Mouse (Mus musculus): ENCODE data around the gene Comp. TPM values are rescaled to one million over a fixed set of nuclear protein-coding genes. Genes with fewer than 3 reads are reported as not detected.

Gene Comp
- polyA plus RNA-seq, 1 experiment from 2014 or later = 0.22 TPM

DNA sequence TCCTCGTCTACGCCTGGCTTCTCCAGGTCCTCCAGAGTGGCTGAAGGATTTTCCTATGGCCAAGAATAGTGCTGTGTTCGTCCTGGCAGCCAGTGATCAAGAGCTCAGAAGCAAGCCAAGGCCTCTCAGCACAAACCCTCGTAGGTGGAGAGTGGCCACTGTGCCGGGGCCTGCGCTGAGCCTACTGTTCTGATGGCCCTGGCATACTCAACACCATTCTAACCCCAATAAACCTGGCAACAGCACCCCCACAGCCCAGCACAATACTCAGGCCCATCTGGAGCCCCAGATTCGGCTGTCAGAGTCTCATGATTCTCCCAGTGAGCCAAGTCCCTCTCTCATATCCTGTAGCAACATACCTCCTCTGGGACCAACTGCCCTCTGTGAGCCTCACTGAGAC is 32.7 kb upstream of the Comp start:
- WGBS = 87% methylated on average over 7 of the region's 7 CpGs
- no peak overlapping the region for H3K4me3 ChIP-seq (replicated peaks)
- no peak overlapping the region for H3K4me2 ChIP-seq
- H3K36me3 ChIP-seq = peaks cover 77% of the 10 kb centered on the region
- ATAC-seq (ENCODE audit: insufficient read depth, low FRiP score, low read depth) = no peak
- no peaks in the 10 kb centered on the region for H3K9me3 ChIP-seq
- H3K27ac ChIP-seq = no peak overlapping the region
- H3K4me1 ChIP-seq = 0 out of 2 replicates have a peak, but pooled peaks cover 3% of the 10 kb centered on the region
- no peak overlapping the region for H3K9ac ChIP-seq
- no peaks in the 10 kb centered on the region for H3K27me3 ChIP-seq (replicated peaks)

DNA sequence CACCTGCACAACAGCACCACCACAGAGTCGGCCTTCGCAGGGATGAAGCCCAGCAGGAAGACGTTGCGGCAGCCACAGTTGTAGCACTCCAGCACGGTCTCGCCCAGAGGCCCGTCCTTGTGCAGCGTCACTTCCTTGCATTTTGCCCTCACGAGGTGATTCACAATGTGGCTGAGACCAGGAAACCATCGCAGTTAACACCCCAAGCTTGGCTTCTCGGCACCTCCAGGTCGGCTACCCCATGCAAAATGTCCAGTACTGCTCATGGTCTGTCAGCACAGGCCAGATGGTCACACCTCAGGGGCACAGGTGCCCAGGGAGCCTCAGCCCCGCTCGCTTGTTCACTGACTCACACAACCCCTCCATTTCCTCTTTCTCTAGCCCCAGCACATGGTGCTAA is 31.4 kb upstream of the Comp start:
- Histone ChIP-seq H3K9ac (no peak overlapping the region), H3K4me2 (no peak overlapping the region), H3K4me1 (0 out of 2 replicates have a peak, but pooled peaks cover 3% of the 10 kb centered on the region), H3K27me3 (replicated peaks) (no peaks in the 10 kb centered on the region), H3K27ac (no peak overlapping the region), H3K9me3 (no peaks in the 10 kb centered on the region), H3K36me3 (peaks cover 67% of the 10 kb centered on the region), H3K4me3 (replicated peaks) (no peak overlapping the region)
- no peak for ATAC-seq (ENCODE audit: insufficient read depth, low FRiP score, low read depth)
- WGBS = 89% methylated on average over 14 of the region's 14 CpGs

DNA sequence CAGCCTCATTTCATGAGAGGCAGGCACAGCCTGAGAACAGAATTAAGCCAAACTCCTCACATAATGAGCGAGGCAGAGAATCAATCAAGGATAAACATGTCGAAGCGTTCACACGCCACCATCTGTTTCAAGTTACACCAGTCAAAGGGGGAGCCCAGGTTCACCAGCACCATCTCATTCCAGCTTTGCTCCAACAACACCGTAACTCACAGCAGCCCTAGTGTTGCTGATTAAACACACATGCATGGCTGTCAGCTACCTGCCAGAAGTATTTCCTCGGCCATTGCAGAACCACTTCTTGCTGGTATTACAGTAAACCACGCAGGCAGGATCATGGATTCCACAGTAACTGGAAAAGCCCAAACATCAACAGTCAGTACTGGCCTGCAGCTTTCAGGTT is 30.3 kb upstream of the Comp start:
- peaks cover 8% of the 10 kb centered on the region; the same call in 1 of the 2 replicates for H3K4me1 ChIP-seq
- no peaks in the 10 kb centered on the region for H3K27me3 ChIP-seq (replicated peaks)
- H3K4me3 ChIP-seq (replicated peaks) = no peak overlapping the region
- no peak for ATAC-seq (ENCODE audit: insufficient read depth, low FRiP score, low read depth)
- no peak overlapping the region for H3K9ac ChIP-seq
- H3K27ac ChIP-seq = no peak overlapping the region
- no peaks in the 10 kb centered on the region for H3K9me3 ChIP-seq
- peaks cover 58% of the 10 kb centered on the region for H3K36me3 ChIP-seq
- WGBS = 65% methylated on average over 7 of the region's 7 CpGs
- H3K4me2 ChIP-seq = no peak overlapping the region

DNA sequence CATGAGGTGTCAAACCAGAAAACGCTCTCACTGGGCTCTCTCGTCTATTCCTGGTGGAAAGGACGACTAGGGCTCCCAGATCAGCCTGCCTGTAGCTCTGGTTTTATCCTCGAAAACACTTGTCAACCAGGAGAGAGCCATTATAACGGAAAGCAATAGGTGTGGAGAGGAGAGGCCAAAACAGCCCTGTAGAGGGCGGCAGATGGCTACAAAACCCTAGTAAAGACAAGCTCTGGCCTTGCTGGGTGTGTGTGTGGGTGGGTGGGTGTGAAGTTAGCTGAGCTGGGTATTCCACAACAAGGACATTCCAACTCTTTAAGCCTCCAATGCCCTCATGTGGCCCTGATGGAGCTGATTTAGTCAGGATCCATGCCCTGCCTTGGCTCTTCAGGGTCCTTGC is 29.7 kb upstream of the Comp start:
- peaks cover 53% of the 10 kb centered on the region for H3K36me3 ChIP-seq
- ATAC-seq (ENCODE audit: insufficient read depth, low FRiP score, low read depth) = no peak
- no peak overlapping the region for H3K9ac ChIP-seq
- no peaks in the 10 kb centered on the region for H3K27me3 ChIP-seq (replicated peaks)
- H3K4me1 ChIP-seq = peaks cover 14% of the 10 kb centered on the region; the same call in 1 of the 2 replicates
- no peak overlapping the region for H3K4me3 ChIP-seq (replicated peaks)
- WGBS = 57% methylated on average over 6 of the region's 6 CpGs
- no peak overlapping the region for H3K4me2 ChIP-seq
- no peak overlapping the region for H3K27ac ChIP-seq
- H3K9me3 ChIP-seq = no peaks in the 10 kb centered on the region

DNA sequence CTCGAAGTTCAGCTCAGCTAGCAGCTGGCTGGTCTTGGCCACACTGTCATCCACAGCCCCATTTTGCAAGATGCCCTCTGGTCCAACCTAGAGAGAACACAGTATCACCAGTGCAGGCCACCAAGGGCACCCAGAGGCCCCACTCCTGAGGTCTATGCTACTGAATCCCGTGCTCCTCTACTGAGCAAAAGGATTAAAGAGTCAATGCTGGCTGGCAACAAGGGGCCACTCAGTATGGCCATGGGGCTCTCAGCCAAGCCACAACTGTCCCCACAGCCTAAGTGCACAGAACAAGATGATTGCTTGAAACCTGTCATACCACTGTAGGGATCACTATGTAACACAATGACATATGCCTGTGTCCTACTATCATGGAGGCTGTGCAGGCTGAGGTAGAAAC is 29.1 kb upstream of the Comp start:
- Histone ChIP-seq H3K27ac (no peak overlapping the region), H3K4me2 (no peak overlapping the region), H3K4me3 (replicated peaks) (no peak overlapping the region), H3K4me1 (peaks cover 18% of the 10 kb centered on the region; the same call in 1 of the 2 replicates), H3K27me3 (replicated peaks) (no peaks in the 10 kb centered on the region), H3K9ac (no peak overlapping the region), H3K36me3 (peaks cover 50% of the 10 kb centered on the region), H3K9me3 (no peaks in the 10 kb centered on the region)
- 92% methylated on average over 2 of the region's 2 CpGs for WGBS
- ATAC-seq (ENCODE audit: insufficient read depth, low FRiP score, low read depth) = no peak

DNA sequence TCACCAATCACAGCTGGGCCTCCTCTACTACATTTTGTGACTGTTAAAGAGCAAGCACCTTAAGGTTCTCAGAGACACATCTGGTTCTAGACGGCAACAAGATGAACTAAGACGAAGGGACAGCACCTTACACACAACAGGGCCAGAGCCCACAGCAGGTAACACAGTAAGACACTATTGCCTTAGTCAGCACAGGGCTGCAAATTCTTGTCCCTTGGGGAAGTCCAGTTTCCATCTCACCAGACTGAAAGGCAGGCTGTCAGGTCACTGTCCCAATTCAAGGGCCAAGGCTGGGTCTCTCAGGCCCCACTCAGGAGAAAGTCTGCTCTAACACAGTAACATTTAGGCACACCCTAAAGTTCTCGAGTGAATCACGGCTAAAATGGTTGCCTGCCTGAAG is 25.9 kb upstream of the Comp start:
- 84% methylated on average over 4 of the region's 4 CpGs for WGBS
- Histone ChIP-seq H3K9ac (no peak overlapping the region), H3K4me2 (no peak overlapping the region), H3K27ac (no peak overlapping the region), H3K36me3 (peaks cover 26% of the 10 kb centered on the region), H3K27me3 (replicated peaks) (no peaks in the 10 kb centered on the region), H3K4me3 (replicated peaks) (no peak overlapping the region), H3K4me1 (peaks cover 41% of the 10 kb centered on the region), H3K9me3 (no peaks in the 10 kb centered on the region)
- no peak for ATAC-seq (ENCODE audit: insufficient read depth, low FRiP score, low read depth)

DNA sequence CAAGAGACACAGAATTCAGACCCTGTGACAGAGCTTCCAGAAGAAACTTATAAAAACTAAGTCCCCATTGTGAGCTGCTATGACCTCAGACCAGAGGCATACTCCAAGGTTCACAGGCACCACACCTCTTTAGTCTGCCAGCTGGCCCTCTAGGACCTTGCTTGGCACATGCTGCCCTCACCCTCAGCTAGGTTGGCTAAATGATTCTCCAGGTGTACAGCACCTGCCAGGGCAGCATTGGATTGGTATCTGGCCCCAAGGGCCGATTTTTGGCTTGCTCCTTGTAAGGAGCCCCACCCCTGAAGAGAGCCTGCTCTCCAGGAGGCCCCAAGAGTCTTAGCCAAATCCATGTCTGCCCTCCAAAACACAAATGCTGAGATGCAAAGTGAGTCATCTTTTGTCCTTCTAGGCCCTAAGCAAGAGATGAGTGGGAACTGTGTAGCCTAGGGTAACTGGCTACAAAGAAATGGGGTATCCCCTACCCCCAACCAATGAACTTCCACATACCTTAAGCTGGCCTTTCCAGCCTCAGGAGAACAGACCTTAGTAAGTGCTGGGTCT is 25.4 kb upstream of the Comp start:
- Histone ChIP-seq H3K27ac (no peak overlapping the region), H3K4me2 (no peak overlapping the region), H3K4me3 (replicated peaks) (no peak overlapping the region), H3K36me3 (peaks cover 21% of the 10 kb centered on the region), H3K4me1 (peaks cover 41% of the 10 kb centered on the region), H3K9me3 (no peaks in the 10 kb centered on the region), H3K9ac (no peak overlapping the region), H3K27me3 (replicated peaks) (no peaks in the 10 kb centered on the region)
- 62% methylated on average over 1 of the region's 1 CpGs for WGBS
- ATAC-seq (ENCODE audit: insufficient read depth, low FRiP score, low read depth) = no peak

DNA sequence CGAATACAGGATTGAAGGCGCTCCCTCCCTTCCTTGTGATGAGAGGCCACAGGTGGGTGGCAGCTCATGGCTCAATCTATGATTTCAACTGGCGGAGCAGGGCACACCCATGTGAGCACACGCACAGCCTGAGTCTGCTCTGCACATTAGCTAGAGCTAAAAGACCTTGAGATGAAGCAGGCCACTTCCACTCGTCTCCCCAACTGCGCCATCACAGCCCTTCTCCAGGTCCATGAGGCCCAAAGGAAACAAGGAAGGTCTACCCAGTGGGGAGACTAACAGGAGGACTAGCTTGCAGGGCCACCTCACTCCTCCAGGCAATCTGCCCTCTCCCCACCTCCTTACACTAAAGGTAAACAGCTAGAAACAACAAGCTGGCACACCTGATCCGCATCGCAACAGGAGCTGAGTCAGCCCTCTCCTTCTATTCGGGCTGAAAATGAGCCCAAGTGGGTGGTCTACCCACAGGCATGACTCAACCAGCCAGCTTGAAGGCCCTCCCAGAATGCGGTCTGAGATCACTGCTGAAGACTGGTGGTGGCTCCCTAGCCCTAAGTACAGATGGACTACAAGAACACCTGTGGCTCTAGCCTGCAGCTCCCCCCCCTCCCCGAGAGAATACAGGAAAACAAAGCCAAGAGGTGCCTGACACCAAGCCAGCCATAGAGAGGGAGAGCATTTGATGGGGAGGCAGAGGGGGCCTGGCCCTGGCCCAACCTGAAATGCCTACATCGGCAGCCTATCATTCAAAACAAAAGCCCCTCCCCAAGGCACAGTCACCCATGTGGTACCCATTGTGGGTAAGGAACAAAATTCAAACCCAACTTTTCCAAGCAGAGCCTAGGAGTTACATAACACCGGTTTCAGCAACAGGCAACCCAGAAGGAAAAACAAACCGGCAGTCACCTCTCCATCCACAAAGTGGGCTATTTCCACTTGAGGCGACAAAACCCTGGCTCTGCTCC is 22.0 kb upstream of the Comp start:
- H3K4me1 ChIP-seq = peaks cover 46% of the 10 kb centered on the region
- 30% methylated on average over 15 of the region's 15 CpGs for WGBS

DNA sequence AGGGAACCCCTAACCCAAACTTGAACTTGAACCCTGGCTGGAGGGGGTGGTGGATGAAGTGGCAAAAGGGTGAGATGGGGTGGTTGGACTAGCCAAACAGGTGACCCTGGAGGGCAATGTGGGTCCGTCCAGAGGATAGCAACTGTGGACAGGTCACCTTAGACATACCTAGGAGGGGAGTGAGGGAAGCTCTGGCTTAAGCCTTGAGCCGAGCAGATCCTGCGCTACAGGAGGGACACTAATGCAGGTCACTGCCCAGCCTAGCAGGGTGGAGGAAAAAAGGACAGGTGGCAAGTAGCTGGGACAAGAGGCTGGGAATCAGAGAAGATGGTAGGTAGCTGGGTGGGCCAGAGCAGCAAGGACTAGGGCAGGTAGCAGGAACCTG is 21.4 kb upstream of the Comp start:
- Histone ChIP-seq H3K4me3 (replicated peaks) (peak overlapping the region; percentile 89), H3K36me3 (0 out of 2 replicates have a peak, but pooled peaks cover 7% of the 10 kb centered on the region), H3K4me2 (peak overlapping the region; percentile 93), H3K27ac (peak overlapping the region; percentile 63), H3K9ac (peak overlapping the region; percentile 99), H3K27me3 (replicated peaks) (no peaks in the 10 kb centered on the region), H3K9me3 (no peaks in the 10 kb centered on the region), H3K4me1 (peaks cover 46% of the 10 kb centered on the region)
- 13% methylated on average over 3 of the region's 3 CpGs for WGBS
- ATAC-seq (ENCODE audit: insufficient read depth, low FRiP score, low read depth) = no peak

More for the DNA sequence above, 22.0 kb upstream of the Comp start:
- no peak for ATAC-seq (ENCODE audit: insufficient read depth, low FRiP score, low read depth)
- H3K36me3 ChIP-seq = 0 out of 2 replicates have a peak, but pooled peaks cover 11% of the 10 kb centered on the region
- H3K9ac ChIP-seq = peak overlapping the region; percentile 99
- peak overlapping the region; percentile 93 for H3K4me2 ChIP-seq
- peak overlapping the region; percentile 63 for H3K27ac ChIP-seq
- no peaks in the 10 kb centered on the region for H3K9me3 ChIP-seq
- peak overlapping the region; percentile 89 for H3K4me3 ChIP-seq (replicated peaks)
- no peaks in the 10 kb centered on the region for H3K27me3 ChIP-seq (replicated peaks)

DNA sequence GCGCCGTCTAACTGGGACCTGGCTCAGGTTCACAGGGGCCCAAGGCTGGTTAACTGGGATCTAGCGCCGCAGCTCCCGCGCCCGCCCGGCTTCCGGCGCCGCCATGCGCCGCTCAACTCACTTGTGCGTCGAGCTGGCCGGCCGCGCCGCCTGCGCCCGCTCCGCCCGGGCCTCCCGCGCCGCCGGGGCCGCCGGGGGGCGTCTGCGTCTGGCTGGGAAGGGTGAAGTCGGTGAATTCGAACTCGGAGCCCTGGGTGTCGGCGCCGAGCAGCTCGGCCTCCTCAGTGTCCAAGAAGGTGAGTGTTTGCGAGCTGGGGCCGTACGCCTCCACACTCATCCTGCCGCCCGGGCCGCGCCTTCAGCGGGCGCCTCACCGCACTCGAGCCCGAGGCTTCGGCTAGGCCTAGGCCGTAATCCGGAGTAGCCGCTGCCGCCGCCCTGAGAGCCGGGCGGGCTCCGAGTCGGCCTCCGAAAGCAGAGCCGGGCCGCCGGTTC is 20.7 kb upstream of the Comp start:
- H3K36me3 ChIP-seq = 0 out of 2 replicates have a peak, but pooled peaks cover 7% of the 10 kb centered on the region
- H3K27ac ChIP-seq = peak overlapping the region; percentile 90
- ATAC-seq (ENCODE audit: insufficient read depth, low FRiP score, low read depth) = peak; percentile 34; the same call in 1 of the 2 replicates
- H3K9me3 ChIP-seq = no peaks in the 10 kb centered on the region
- WGBS = under 1% methylated on average over 63 of the region's 64 CpGs
- peak overlapping the region; percentile 93 for H3K4me2 ChIP-seq
- H3K27me3 ChIP-seq (replicated peaks) = no peaks in the 10 kb centered on the region
- peaks cover 45% of the 10 kb centered on the region for H3K4me1 ChIP-seq
- peak overlapping the region; percentile 89 for H3K4me3 ChIP-seq (replicated peaks)
- H3K9ac ChIP-seq = peak overlapping the region; percentile 99

DNA sequence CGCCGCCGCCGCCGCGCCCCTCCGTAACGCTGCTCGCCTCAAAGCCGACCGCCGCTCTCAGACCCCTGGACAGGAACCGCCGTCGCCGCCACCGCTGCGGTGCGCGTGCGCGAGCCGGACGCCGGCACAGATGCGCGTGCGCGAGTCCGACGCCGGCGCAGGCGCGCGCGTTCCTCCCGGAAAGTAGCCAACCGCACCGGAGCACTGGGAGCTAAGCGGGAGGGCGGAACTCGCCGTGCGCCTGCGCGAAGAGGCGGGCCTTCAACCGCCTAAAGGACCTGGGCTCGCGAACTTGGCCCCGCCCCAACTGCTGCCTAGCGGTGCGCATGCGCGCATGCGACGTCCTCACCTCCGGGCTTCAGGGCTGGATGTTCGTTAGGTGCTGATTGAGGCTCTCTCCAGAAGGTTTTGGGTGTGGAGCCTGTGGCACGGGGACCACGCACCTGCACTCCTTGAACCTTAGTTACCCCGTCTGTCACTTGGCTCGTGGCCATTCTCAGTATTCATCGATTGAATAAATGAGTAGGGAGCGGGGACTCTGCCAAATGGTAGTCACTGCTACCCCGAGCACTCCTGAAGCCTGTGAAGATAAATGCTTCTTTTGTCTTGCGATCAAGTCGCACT is 20.1 kb upstream of the Comp start, which contains the start of gene Upf1:
Gene Upf1 (minus strand): TSS at position 85 of the 624 bp plus-strand sequence.
- H3K9me3 ChIP-seq = no peaks in the 10 kb centered on the region
- H3K9ac ChIP-seq = peak within 1 kb of the TSS; percentile 99
- peaks cover 39% of the 10 kb centered on the region for H3K4me1 ChIP-seq
- H3K27me3 ChIP-seq (replicated peaks) = no peaks in the 10 kb centered on the region
- peak within 1 kb of the TSS; percentile 90 for H3K27ac ChIP-seq
- WGBS = under 1% methylated on average over 66 of the region's 69 CpGs
- ATAC-seq (ENCODE audit: insufficient read depth, low FRiP score, low read depth) = peak; percentile 89
- peak within 1 kb of the TSS; percentile 89 for H3K4me3 ChIP-seq (replicated peaks)
- peak within 1 kb of the TSS; percentile 93 for H3K4me2 ChIP-seq
- H3K36me3 ChIP-seq = 0 out of 2 replicates have a peak, but pooled peaks cover 4% of the 10 kb centered on the region
